Mouse (Mus musculus): Measurements from ENCODE around the gene Olfr221. TPM values are rescaled to one million over a fixed set of nuclear protein-coding genes. Genes with fewer than 3 reads are reported as not detected.
A peak's percentile ranks its signal among the peaks of the same experiment; 100 is the strongest.

Olfr221 gene
- polyA plus RNA-seq, 1 experiment from 2014 or later, result not detected

- Histone ChIP-seq H3K27ac (ENCODE audit: poor library complexity, severe bottlenecking) (no peak overlapping the region), H3K27me3 (replicated peaks) (no peaks in the 10 kb centered on the region), H3K9me3 (replicated peaks) (no peaks in the 10 kb centered on the region), H3K36me3 (peaks cover 88% of the 10 kb centered on the region), H3K4me3 (no peak overlapping the region), H3K9ac (no peak overlapping the region), H3K4me2 (no peak overlapping the region), H3K4me1 (replicated peaks) (no peaks in the 10 kb centered on the region)
- no peak for ATAC-seq (ENCODE audit: insufficient number of reproducible peaks, low FRiP score)
- WGBS, result 87% methylated on average over 14 of the region's 14 CpGs
Observed at GRCm38 (mm10) chr14:51997483-51997882, 44.8 kb downstream of the Olfr221 start.

- Histone ChIP-seq H3K9ac (0 out of 2 replicates have a peak overlapping the region, but pooled peaks have one; percentile 3), H3K4me1 (replicated peaks) (no peaks in the 10 kb centered on the region), H3K4me3 (no peak overlapping the region), H3K27me3 (replicated peaks) (no peaks in the 10 kb centered on the region), H3K27ac (ENCODE audit: poor library complexity, severe bottlenecking) (no peak overlapping the region), H3K36me3 (peaks cover 88% of the 10 kb centered on the region), H3K9me3 (replicated peaks) (no peaks in the 10 kb centered on the region), H3K4me2 (no peak overlapping the region)
- 66% methylated on average over 17 of the region's 17 CpGs for WGBS
- ATAC-seq (ENCODE audit: insufficient number of reproducible peaks, low FRiP score), result no peak
Observed at GRCm38 (mm10) chr14:51996866-51997265, 45.4 kb downstream of the Olfr221 start.

- Histone ChIP-seq H3K9me3 (replicated peaks) (no peaks in the 10 kb centered on the region), H3K36me3 (peaks cover 91% of the 10 kb centered on the region), H3K4me3 (no peak overlapping the region), H3K4me1 (replicated peaks) (no peaks in the 10 kb centered on the region), H3K9ac (no peak overlapping the region), H3K27me3 (replicated peaks) (no peaks in the 10 kb centered on the region), H3K4me2 (no peak overlapping the region), H3K27ac (ENCODE audit: poor library complexity, severe bottlenecking) (no peak overlapping the region)
- WGBS, result 83% methylated on average over 13 of the region's 13 CpGs
- no peak for ATAC-seq (ENCODE audit: insufficient number of reproducible peaks, low FRiP score)
Observed at GRCm38 (mm10) chr14:51996231-51996841, 45.9 kb downstream of the Olfr221 start.

- no peak for ATAC-seq (ENCODE audit: insufficient number of reproducible peaks, low FRiP score)
Observed at GRCm38 (mm10) chr14:51995219-51995871, 46.9 kb downstream of the Olfr221 start.

GRCm38 (mm10) chr14:51994453-51994852 is 47.8 kb downstream of the Olfr221 start:
- no peak overlapping the region for H3K4me2 ChIP-seq
- H3K36me3 ChIP-seq, result peaks cover 93% of the 10 kb centered on the region
- no peaks in the 10 kb centered on the region for H3K4me1 ChIP-seq (replicated peaks)

More at GRCm38 (mm10) chr14:51995219-51995871, 46.9 kb downstream of the Olfr221 start:
- H3K4me1 ChIP-seq (replicated peaks), result no peaks in the 10 kb centered on the region
- H3K9me3 ChIP-seq (replicated peaks), result no peaks in the 10 kb centered on the region
- peaks cover 93% of the 10 kb centered on the region for H3K36me3 ChIP-seq
- no peak overlapping the region for H3K4me2 ChIP-seq
- H3K27ac ChIP-seq (ENCODE audit: poor library complexity, severe bottlenecking), result no peak overlapping the region
- H3K27me3 ChIP-seq (replicated peaks), result no peaks in the 10 kb centered on the region
- H3K4me3 ChIP-seq, result no peak overlapping the region
- no peak overlapping the region for H3K9ac ChIP-seq
- 73% methylated on average over 12 of the region's 12 CpGs for WGBS

GRCm38 (mm10) chr14:51989461-51989970 is 52.7 kb downstream of the Olfr221 start:
- Histone ChIP-seq H3K4me1 (replicated peaks) (peaks cover 17% of the 10 kb centered on the region), H3K4me2 (no peak overlapping the region), H3K9ac (no peak overlapping the region), H3K36me3 (peaks cover 71% of the 10 kb centered on the region), H3K9me3 (replicated peaks) (no peaks in the 10 kb centered on the region), H3K4me3 (no peak overlapping the region; the same call in 1 of the 2 replicates), H3K27ac (ENCODE audit: poor library complexity, severe bottlenecking) (no peak overlapping the region), H3K27me3 (replicated peaks) (no peaks in the 10 kb centered on the region)
- 64% methylated on average over 12 of the region's 12 CpGs for WGBS
- ATAC-seq (ENCODE audit: insufficient number of reproducible peaks, low FRiP score), result no peak

More at GRCm38 (mm10) chr14:51994453-51994852, 47.8 kb downstream of the Olfr221 start:
- 80% methylated on average over 4 of the region's 4 CpGs for WGBS
- Histone ChIP-seq H3K4me3 (no peak overlapping the region), H3K9me3 (replicated peaks) (no peaks in the 10 kb centered on the region), H3K27ac (ENCODE audit: poor library complexity, severe bottlenecking) (no peak overlapping the region), H3K9ac (no peak overlapping the region), H3K27me3 (replicated peaks) (no peaks in the 10 kb centered on the region)
- no peak for ATAC-seq (ENCODE audit: insufficient number of reproducible peaks, low FRiP score)

- Histone ChIP-seq H3K36me3 (peaks cover 64% of the 10 kb centered on the region), H3K4me1 (replicated peaks) (peaks cover 22% of the 10 kb centered on the region), H3K9ac (no peak overlapping the region), H3K4me3 (no peak overlapping the region), H3K27ac (ENCODE audit: poor library complexity, severe bottlenecking) (no peak overlapping the region), H3K9me3 (replicated peaks) (no peaks in the 10 kb centered on the region), H3K4me2 (no peak overlapping the region), H3K27me3 (replicated peaks) (no peaks in the 10 kb centered on the region)
- 76% methylated on average over 12 of the region's 12 CpGs for WGBS
- no peak for ATAC-seq (ENCODE audit: insufficient number of reproducible peaks, low FRiP score)
Observed at GRCm38 (mm10) chr14:51988731-51989130, 53.5 kb downstream of the Olfr221 start.

GRCm38 (mm10) chr14:51987177-51987576 is 55.1 kb downstream of the Olfr221 start:
- no peak overlapping the region for H3K4me3 ChIP-seq

GRCm38 (mm10) chr14:51986153-51986505 is 56.1 kb downstream of the Olfr221 start:
- H3K9me3 ChIP-seq (replicated peaks), result no peaks in the 10 kb centered on the region
- H3K9ac ChIP-seq, result peak overlapping the region; percentile 86
- no peak for ATAC-seq (ENCODE audit: insufficient number of reproducible peaks, low FRiP score)
- peak overlapping the region; percentile 75 for H3K4me3 ChIP-seq
- WGBS, result 3% methylated on average over 7 of the region's 7 CpGs
- H3K27ac ChIP-seq (ENCODE audit: poor library complexity, severe bottlenecking), result peak overlapping the region; percentile 96
- H3K27me3 ChIP-seq (replicated peaks), result no peaks in the 10 kb centered on the region
- peaks cover 22% of the 10 kb centered on the region for H3K4me1 ChIP-seq (replicated peaks)
- H3K36me3 ChIP-seq, result peaks cover 42% of the 10 kb centered on the region
- H3K4me2 ChIP-seq, result peak overlapping the region; percentile 81

More at GRCm38 (mm10) chr14:51987177-51987576, 55.1 kb downstream of the Olfr221 start:
- Histone ChIP-seq H3K36me3 (peaks cover 53% of the 10 kb centered on the region), H3K9me3 (replicated peaks) (no peaks in the 10 kb centered on the region), H3K9ac (no peak overlapping the region), H3K4me2 (peak overlapping the region; percentile 81), H3K27ac (ENCODE audit: poor library complexity, severe bottlenecking) (no peak overlapping the region), H3K27me3 (replicated peaks) (no peaks in the 10 kb centered on the region), H3K4me1 (replicated peaks) (peaks cover 22% of the 10 kb centered on the region)
- WGBS, result 89% methylated on average over 6 of the region's 6 CpGs
- no peak for ATAC-seq (ENCODE audit: insufficient number of reproducible peaks, low FRiP score)

- H3K9me3 ChIP-seq (replicated peaks), result no peaks in the 10 kb centered on the region
- H3K4me3 ChIP-seq, result peak overlapping the region; percentile 75
- WGBS, result under 1% methylated on average over 27 of the region's 27 CpGs
- H3K4me1 ChIP-seq (replicated peaks), result peaks cover 22% of the 10 kb centered on the region
- H3K9ac ChIP-seq, result peak overlapping the region; percentile 86
- peak; percentile 78 for ATAC-seq (ENCODE audit: insufficient number of reproducible peaks, low FRiP score)
- peaks cover 36% of the 10 kb centered on the region for H3K36me3 ChIP-seq
- H3K27me3 ChIP-seq (replicated peaks), result no peaks in the 10 kb centered on the region
- H3K27ac ChIP-seq (ENCODE audit: poor library complexity, severe bottlenecking), result peak overlapping the region; percentile 96
- H3K4me2 ChIP-seq, result peak overlapping the region; percentile 81
Observed at GRCm38 (mm10) chr14:51985301-51986152, 56.7 kb downstream of the Olfr221 start.
